Mouse (Mus musculus) C2C12 (cell line): ENCODE measurements around the gene Mrpl57. TPM values are rescaled to one million over a fixed set of nuclear protein-coding genes. Genes with fewer than 3 reads are reported as not detected.

Experiments
- H3K27me3 ChIP-seq: one replicate; pipeline ENCODE4 v1.6.1; 2011; ENCODE audit not compliant: control insufficient read depth, insufficient read depth, insufficient read length
- H3K36me3 ChIP-seq: one replicate; pipeline ENCODE4 v1.6.1; 2011; ENCODE audit not compliant: control insufficient read depth, insufficient read depth
- H3K4me3 ChIP-seq: one replicate; pipeline ENCODE4 v1.5.1; 2011; ENCODE audit warnings: mild to moderate bottlenecking, control low read depth; ENCODE audit not compliant: poor library complexity, insufficient read depth, severe bottlenecking
- H3K79me2 ChIP-seq: one replicate; pipeline ENCODE4 v1.6.1; 2011; ENCODE audit not compliant: control insufficient read depth, insufficient read depth
- H3K79me3 ChIP-seq: one replicate; pipeline ENCODE4 v1.6.1; 2011; ENCODE audit warnings: low read depth, control low read depth
- H3ac ChIP-seq: one replicate; pipeline ENCODE3; 2011; ENCODE audit warnings: low read depth; ENCODE audit not compliant: control insufficient read depth, insufficient read length
- CEBPB ChIP-seq: IDR thresholded peaks from one replicate; pipeline ENCODE4 v1.6.1; 2011; ENCODE audit warnings: low read depth, mild to moderate bottlenecking, control low read depth, moderate library complexity
- CTCF ChIP-seq: IDR thresholded peaks from one replicate; pipeline ENCODE4 v1.5.1; 2011; ENCODE audit not compliant: control insufficient read depth, insufficient read depth, insufficient read length
- FOSL1 ChIP-seq: IDR thresholded peaks from one replicate; pipeline ENCODE4 v1.8.0; 2011; ENCODE audit warnings: mild to moderate bottlenecking, low read length; ENCODE audit not compliant: poor library complexity, insufficient read depth, severe bottlenecking
- MAX ChIP-seq: IDR thresholded peaks from one replicate; pipeline ENCODE4 v1.6.1; 2011; ENCODE audit warnings: mild to moderate bottlenecking, control low read depth
- MYOD1 ChIP-seq: IDR thresholded peaks from one replicate; pipeline ENCODE4 v1.6.1; 2011; ENCODE audit warnings: low read depth; ENCODE audit not compliant: control insufficient read depth, insufficient read length
- MYOG ChIP-seq: IDR thresholded peaks from one replicate; pipeline ENCODE4 v1.6.1; 2011; ENCODE audit not compliant: control insufficient read depth, insufficient read length; ENCODE audit errors: extremely low read depth
- USF1 ChIP-seq: IDR thresholded peaks from one replicate; pipeline ENCODE4 v1.6.1; 2011; ENCODE audit warnings: low read depth, mild to moderate bottlenecking, control low read depth, moderate library complexity
- polyA plus RNA-seq: library from polyadenylated mRNA; unstranded; fragments of >200 nt; fragmentation: generic; extraction: Trizol; gene quantifications from one replicate; pipeline ENCODE4 v1.2.1, GENCODE M21; 2012; ENCODE audit warnings: missing spikeins

Mrpl57 gene
- polyA plus RNA-seq, 1 experiment: 137 TPM

- Histone ChIP-seq H3K79me2 (peaks cover 45% of the 10 kb centered on the region), H3K27me3 (no peaks in the 10 kb centered on the region), H3K4me3 (peak overlapping the region; percentile 15), H3ac (no peak overlapping the region), H3K79me3 (peaks cover 37% of the 10 kb centered on the region), H3K36me3 (peaks cover 29% of the 10 kb centered on the region)
- no peak for TF ChIP-seq CTCF
- no peak for TF ChIP-seq MYOG
- no peak for TF ChIP-seq MYOD1
- no peak for TF ChIP-seq FOSL1
- TF ChIP-seq CEBPB: no peak
- no peak for TF ChIP-seq USF1
- no peak for TF ChIP-seq MAX
Measured at GRCm38 (mm10) chr14:57797551-57797950, 28.5 kb upstream of the Mrpl57 start.

- Histone ChIP-seq H3ac (peak within 1 kb of the TSS; percentile 92), H3K27me3 (no peaks in the 10 kb centered on the region), H3K79me2 (peaks cover 52% of the 10 kb centered on the region), H3K79me3 (peaks cover 37% of the 10 kb centered on the region), H3K36me3 (peaks cover 36% of the 10 kb centered on the region), H3K4me3 (peak within 1 kb of the TSS; percentile 84)
- TF ChIP-seq MAX (peak; percentile 76), MYOG (no peak)
Measured at GRCm38 (mm10) chr14:57797991-57798931, 27.8 kb upstream of the Mrpl57 start, which contains the start of gene Sap18. Gene Sap18, plus strand, starts transcription at chr14:57798180.

GRCm38 (mm10) chr14:57803731-57804130 is 22.3 kb upstream of the Mrpl57 start:
- peaks cover 51% of the 10 kb centered on the region for H3K79me2 ChIP-seq
- no peak overlapping the region for H3K4me3 ChIP-seq
- no peak overlapping the region for H3ac ChIP-seq
- peaks cover 82% of the 10 kb centered on the region for H3K36me3 ChIP-seq
- TF ChIP-seq CEBPB: no peak
- no peak for TF ChIP-seq CTCF
- no peak for TF ChIP-seq MYOG
- TF ChIP-seq MAX: no peak
- TF ChIP-seq MYOD1: no peak
- no peak for TF ChIP-seq FOSL1
- TF ChIP-seq USF1: no peak
- H3K27me3 ChIP-seq: no peaks in the 10 kb centered on the region
- peaks cover 35% of the 10 kb centered on the region for H3K79me3 ChIP-seq

- Histone ChIP-seq H3K36me3 (peaks cover 87% of the 10 kb centered on the region), H3K27me3 (no peaks in the 10 kb centered on the region), H3K4me3 (no peak overlapping the region), H3K79me2 (peaks cover 17% of the 10 kb centered on the region), H3ac (no peak overlapping the region), H3K79me3 (peaks cover 3% of the 10 kb centered on the region)
- TF ChIP-seq MYOD1 (no peak), MYOG (no peak), CEBPB (no peak), FOSL1 (no peak), MAX (no peak)
Measured at GRCm38 (mm10) chr14:57808558-57808957, 17.5 kb upstream of the Mrpl57 start.

DNA sequence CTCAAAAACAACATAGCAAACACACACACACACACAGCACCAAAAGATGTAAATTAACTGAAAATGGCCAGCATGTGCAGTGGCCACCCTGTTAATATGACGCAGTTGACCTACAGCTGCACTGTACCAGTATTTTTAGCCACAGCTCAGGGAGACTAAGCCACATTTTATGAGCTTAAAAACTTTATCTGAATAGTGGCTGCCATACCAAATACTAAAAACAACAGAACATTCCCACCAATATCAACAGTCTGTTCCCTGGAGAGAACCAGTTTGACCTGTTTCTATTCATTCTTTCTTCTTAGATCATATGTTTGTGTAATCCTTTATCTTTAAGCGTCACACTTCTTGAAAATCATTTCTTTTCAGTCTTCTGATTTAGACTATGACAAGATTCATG is 15.1 kb upstream of the Mrpl57 start:
- no peak for TF ChIP-seq MYOG
- no peak for TF ChIP-seq MAX
- no peak for TF ChIP-seq CEBPB
- TF ChIP-seq CTCF: no peak
- no peak for TF ChIP-seq FOSL1
- TF ChIP-seq USF1: no peak
- no peak for TF ChIP-seq MYOD1
- peaks cover 87% of the 10 kb centered on the region for H3K36me3 ChIP-seq
- no peak overlapping the region for H3K4me3 ChIP-seq
- no peak overlapping the region for H3ac ChIP-seq
- no peaks in the 10 kb centered on the region for H3K27me3 ChIP-seq
- H3K79me3 ChIP-seq: peaks cover 7% of the 10 kb centered on the region
- peaks cover 34% of the 10 kb centered on the region for H3K79me2 ChIP-seq

GRCm38 (mm10) chr14:57811844-57812243 is 14.2 kb upstream of the Mrpl57 start:
- peaks cover 86% of the 10 kb centered on the region for H3K36me3 ChIP-seq
- TF ChIP-seq MYOG (no peak), USF1 (no peak), CEBPB (no peak), FOSL1 (no peak), MYOD1 (no peak), CTCF (no peak), MAX (no peak)
- peaks cover 7% of the 10 kb centered on the region for H3K79me3 ChIP-seq
- H3K4me3 ChIP-seq: no peak overlapping the region
- no peak overlapping the region for H3ac ChIP-seq
- H3K79me2 ChIP-seq: peaks cover 41% of the 10 kb centered on the region
- no peaks in the 10 kb centered on the region for H3K27me3 ChIP-seq
